Mouse (Mus musculus) urinary bladder, postnatal 10 days (tissue): Measurements from ENCODE around the gene 2010300C02Rik.

Source experiments
- DNase-seq: peaks from one replicate; pipeline ENCODE4 v3.0.0; 2022; ENCODE audit warnings: low spot score

The 2010300C02Rik gene

GRCm38 (mm10) chr1:37568379-37568778, 151.5 kb downstream of the 2010300C02Rik start:
- DNase-seq, result no peak

- no peak for DNase-seq
Observed at GRCm38 (mm10) chr1:37566754-37567153, 153.1 kb downstream of the 2010300C02Rik start.

- DNase-seq, result no peak
Observed at GRCm38 (mm10) chr1:37566344-37566743, 153.5 kb downstream of the 2010300C02Rik start.

- no peak for DNase-seq
Observed at GRCm38 (mm10) chr1:37565396-37565795, 154.5 kb downstream of the 2010300C02Rik start.

GRCm38 (mm10) chr1:37561955-37562354, 157.9 kb downstream of the 2010300C02Rik start:
- DNase-seq, result no peak
